Mouse (Mus musculus) E14TG2a.4 (cell line): Measurements from ENCODE around the gene Rogdi.

Experiments
- H3K27me3 ChIP-seq: 2 replicates; pipeline ENCODE4 v1.6.1; 2014; ENCODE audit warnings: low read length, control low read depth; ENCODE audit not compliant: insufficient read depth
- H3K36me3 ChIP-seq: 2 replicates; pipeline ENCODE4 v1.6.1; 2014; ENCODE audit warnings: low read length, control low read depth; ENCODE audit not compliant: insufficient read depth
- H3K4me1 ChIP-seq: replicated peaks from 2 replicates; pipeline ENCODE4 v1.6.1; 2014; ENCODE audit warnings: low read depth, low read length, control low read depth
- H3K4me3 ChIP-seq: replicated peaks from 2 replicates; pipeline ENCODE4 v1.5.1; 2014; ENCODE audit warnings: mild to moderate bottlenecking, low read length
- H3K9me3 ChIP-seq: 2 replicates; pipeline ENCODE4 v1.6.1; 2014; ENCODE audit warnings: low read length, control low read depth
- CTCF ChIP-seq: conservative IDR thresholded peaks from 2 replicates; pipeline ENCODE4 v1.5.1; 2014; ENCODE audit warnings: low read length
- NANOG ChIP-seq: IDR thresholded peaks from 2 replicates; pipeline ENCODE4 v1.6.1; 2014; ENCODE audit warnings: borderline replicate concordance, low read length, mixed read lengths
- POU5F1 ChIP-seq: IDR thresholded peaks from 2 replicates; pipeline ENCODE4 v1.6.1; 2014; ENCODE audit warnings: low read length, borderline replicate concordance

Rogdi gene

DNA sequence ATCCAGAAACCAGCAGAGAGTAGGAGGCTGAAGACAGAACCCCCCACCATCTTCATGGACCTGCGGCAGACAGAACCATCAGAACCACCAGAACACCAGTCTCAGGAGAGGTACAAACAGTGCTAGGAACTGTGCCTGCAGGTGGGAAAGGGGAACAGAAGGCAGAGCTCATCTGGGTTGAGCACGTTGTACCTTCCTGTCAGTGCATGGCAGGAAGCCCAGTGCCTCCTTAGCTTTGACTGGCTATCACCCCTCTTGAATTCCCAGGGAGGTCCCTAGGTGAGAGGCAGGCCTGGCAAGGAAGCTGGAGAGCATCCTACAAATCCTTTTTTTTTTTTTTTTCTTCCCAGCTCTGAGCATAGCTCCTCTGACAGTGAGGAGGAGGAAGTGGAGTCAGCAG lies 37.2 kb downstream of the Rogdi start:
- Histone ChIP-seq H3K4me3 (no peak overlapping the region), H3K9me3 (no peaks in the 10 kb centered on the region), H3K27me3 (no peaks in the 10 kb centered on the region), H3K4me1 (peaks cover 24% of the 10 kb centered on the region), H3K36me3 (no peaks in the 10 kb centered on the region)
- no peak for TF ChIP-seq NANOG
- TF ChIP-seq CTCF, result no peak
- no peak for TF ChIP-seq POU5F1

DNA sequence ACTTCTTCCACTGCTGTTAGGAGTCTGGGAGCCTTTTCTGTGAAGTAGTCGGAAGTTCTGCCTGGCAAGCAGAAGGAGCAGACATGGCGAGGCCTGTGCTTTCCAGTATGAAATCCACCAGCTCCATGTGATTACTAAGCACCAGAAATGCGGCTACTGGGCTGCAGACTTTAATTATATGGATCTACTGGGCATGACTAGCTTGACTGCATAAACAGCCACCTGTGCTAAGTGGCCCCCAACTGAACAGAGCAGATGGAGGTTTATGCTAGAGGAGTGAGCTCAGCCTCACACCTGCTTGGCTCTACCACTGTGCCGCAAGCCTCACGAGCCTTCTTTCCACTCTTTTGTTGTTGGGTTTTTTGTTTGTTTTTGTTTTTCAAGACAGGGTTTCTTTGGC lies 38.8 kb downstream of the Rogdi start:
- no peak for TF ChIP-seq POU5F1
- TF ChIP-seq CTCF, result no peak
- no peak for TF ChIP-seq NANOG
- H3K9me3 ChIP-seq, result no peaks in the 10 kb centered on the region

DNA sequence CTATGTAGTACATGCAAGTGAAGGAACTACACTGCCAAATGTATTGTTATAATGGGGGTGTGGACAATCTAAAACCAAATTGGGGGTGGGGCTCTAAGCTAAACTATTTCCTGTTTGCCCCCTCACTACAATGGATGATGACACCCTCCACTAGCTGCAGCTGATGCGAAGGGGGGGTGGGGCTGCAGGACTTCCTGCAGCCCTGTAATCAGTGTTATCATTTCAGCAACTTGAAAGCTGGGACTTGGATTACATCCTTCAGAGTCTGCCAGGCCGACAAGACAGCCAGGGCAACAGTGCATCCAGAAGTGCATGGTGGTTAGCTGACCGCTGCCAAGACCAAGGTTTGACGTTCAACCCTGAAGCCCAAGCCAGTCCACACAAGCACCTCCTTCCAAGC lies 41.7 kb downstream of the Rogdi start:
- no peaks in the 10 kb centered on the region for H3K27me3 ChIP-seq
- H3K4me1 ChIP-seq, result peaks cover 26% of the 10 kb centered on the region
- no peak for TF ChIP-seq NANOG
- no peak for TF ChIP-seq CTCF
- TF ChIP-seq POU5F1, result no peak
- peaks cover 10% of the 10 kb centered on the region for H3K36me3 ChIP-seq
- H3K4me3 ChIP-seq, result 0 out of 2 replicates have a peak overlapping the region, but pooled peaks have one; percentile 17
- no peaks in the 10 kb centered on the region for H3K9me3 ChIP-seq

More for the DNA sequence above, 38.8 kb downstream of the Rogdi start:
- peaks cover 32% of the 10 kb centered on the region for H3K4me1 ChIP-seq
- no peaks in the 10 kb centered on the region for H3K36me3 ChIP-seq
- no peak overlapping the region for H3K4me3 ChIP-seq
- no peaks in the 10 kb centered on the region for H3K27me3 ChIP-seq

DNA sequence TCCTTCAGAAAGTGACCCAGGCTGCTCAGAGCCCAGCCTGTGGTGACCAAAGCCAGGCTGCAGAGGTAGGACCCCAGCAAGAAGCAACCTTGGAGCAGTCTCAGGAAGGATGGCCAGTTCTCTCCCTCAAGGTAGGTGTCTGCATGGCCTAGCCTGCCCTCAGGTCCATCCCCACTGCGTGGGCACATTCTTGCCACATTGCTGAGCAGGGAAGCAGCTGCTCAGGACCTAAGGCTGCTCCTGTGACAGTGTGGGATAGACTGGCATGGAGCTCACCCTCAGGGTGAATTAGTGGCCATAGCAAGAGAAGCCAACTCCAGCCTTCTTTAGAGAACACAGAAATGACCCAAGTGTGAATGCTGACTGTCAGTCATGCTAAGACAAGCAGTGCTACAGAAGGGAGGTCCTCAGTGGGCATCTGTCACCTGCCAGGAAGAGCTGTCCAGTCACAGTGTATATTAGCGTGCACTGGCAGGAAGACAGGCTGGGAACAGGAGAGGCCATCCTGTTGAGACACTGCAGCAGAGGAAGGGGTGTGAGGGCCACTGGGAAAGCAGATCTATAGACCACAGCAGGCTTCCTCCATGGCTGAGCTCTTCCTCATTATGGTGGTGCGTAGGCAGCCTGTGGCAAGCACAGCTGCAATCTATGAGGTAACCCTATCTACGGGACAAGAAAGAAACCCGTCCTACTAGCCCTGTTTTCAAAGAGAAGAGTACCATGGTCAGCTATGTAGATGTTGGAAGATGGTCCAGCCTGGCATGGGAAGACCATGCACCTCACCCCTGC lies 44.1 kb downstream of the Rogdi start:
- Histone ChIP-seq H3K9me3 (no peaks in the 10 kb centered on the region), H3K36me3 (peaks cover 18% of the 10 kb centered on the region), H3K4me3 (no peak overlapping the region), H3K4me1 (peaks cover 29% of the 10 kb centered on the region), H3K27me3 (no peaks in the 10 kb centered on the region)
- TF ChIP-seq CTCF, result no peak
- no peak for TF ChIP-seq POU5F1

DNA sequence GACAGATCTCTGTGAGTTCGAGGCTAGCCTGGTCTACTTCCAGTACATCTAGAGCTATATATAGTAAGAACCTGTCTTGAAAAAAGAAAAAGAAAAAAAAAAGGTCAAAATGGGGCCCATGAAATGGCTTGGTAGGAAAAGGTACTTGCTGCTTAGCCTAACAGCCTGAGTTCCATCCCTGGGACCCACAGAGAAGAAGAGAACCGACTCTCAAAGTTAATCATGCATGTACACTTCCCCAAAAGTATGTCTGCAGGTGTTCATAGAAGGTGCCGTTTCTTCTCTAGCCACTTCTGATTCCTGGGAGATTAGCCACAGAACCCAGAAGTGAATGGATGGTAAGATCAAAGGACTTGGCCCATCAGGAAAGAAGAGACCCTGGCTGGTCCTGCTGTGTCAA lies 44.9 kb downstream of the Rogdi start:
- Histone ChIP-seq H3K9me3 (no peaks in the 10 kb centered on the region), H3K27me3 (no peaks in the 10 kb centered on the region), H3K36me3 (peaks cover 18% of the 10 kb centered on the region), H3K4me1 (peaks cover 30% of the 10 kb centered on the region), H3K4me3 (no peak overlapping the region)
- TF ChIP-seq POU5F1, result no peak
- no peak for TF ChIP-seq CTCF
- no peak for TF ChIP-seq NANOG

DNA sequence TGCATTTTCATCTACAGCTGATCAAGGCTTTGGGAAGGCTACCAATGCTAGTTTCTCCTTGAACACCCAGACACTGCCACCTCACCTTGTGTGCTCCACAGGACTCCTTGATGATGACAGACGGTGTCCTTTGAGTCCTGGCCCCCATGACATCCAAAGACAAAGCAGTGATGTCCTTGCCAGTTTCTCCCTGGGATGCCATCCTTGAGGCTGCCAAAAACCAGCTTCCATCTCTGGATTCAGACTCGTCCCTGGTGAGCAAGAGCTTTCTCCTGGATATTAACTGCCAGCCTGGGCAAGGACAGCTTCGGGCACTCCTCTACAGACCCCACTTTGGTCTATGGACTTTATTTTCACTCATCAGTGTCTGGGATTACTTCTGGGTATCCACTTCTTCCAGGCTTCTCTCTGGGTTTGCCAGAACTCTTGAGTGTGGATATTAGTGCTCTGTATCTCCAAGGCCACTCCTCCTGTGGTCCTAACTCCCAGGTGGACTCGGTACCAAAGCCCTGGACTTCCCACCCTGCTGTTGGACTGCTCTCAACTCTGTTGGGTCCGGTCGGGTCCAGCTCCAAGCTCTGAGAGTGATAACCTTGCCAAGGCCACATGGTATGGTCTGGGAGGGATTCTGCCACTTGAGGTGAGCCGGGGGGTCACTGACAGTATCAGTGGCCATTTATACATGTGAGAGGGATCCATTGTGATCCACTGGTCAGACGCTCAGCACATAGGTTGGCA lies 47.8 kb downstream of the Rogdi start:
- Histone ChIP-seq H3K27me3 (no peaks in the 10 kb centered on the region), H3K4me1 (peaks cover 32% of the 10 kb centered on the region), H3K9me3 (no peaks in the 10 kb centered on the region), H3K4me3 (peak overlapping the region; percentile 94; the same call in 1 of the 2 replicates), H3K36me3 (peaks cover 22% of the 10 kb centered on the region)
- TF ChIP-seq CTCF (no peak), NANOG (no peak), POU5F1 (no peak)

DNA sequence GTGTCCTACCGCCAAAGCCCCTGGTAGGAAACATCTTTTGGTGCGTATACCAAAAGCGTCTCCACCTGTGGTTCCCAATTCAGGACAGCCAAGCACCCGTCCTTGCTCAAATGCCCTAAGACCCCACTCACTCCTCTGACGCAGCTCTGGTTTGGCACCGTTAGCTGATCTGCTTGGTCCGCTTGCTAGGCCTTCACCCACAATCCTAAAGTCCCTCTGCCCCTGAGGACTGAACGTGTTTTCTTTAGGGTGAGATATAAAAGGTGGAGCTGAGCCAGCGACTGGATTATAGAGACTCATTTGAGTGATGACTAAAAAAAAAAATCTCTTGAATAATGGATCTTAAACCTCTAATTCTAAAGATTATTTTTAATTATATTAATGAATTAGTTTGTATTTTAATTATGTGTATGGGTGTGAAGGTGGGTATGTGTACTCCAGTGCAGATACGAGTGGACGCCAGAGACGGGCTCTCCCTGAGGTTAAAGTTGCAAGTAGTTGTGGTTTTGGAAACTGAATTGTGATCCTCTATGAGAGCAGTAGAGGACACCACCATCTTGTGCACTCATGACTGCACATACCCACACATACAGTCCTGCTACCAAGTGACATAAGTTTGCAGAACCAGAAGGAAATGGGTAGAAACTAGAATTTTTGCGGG lies 48.5 kb downstream of the Rogdi start:
- H3K9me3 ChIP-seq, result no peaks in the 10 kb centered on the region
- H3K4me1 ChIP-seq, result peaks cover 29% of the 10 kb centered on the region
- H3K36me3 ChIP-seq, result peaks cover 29% of the 10 kb centered on the region
- peak overlapping the region; percentile 94 for H3K4me3 ChIP-seq
- no peaks in the 10 kb centered on the region for H3K27me3 ChIP-seq
- TF ChIP-seq NANOG, result no peak
- no peak for TF ChIP-seq POU5F1
- no peak for TF ChIP-seq CTCF
